Mouse (Mus musculus) heart, adult 2 months (tissue): Measurements from ENCODE around the gene Dph3. TPM values are rescaled to one million over a fixed set of nuclear protein-coding genes. Genes with fewer than 3 reads are reported as not detected.

Experiments used
- DNase-seq, 2 experiments: peaks; one replicate each; pipeline ENCODE4 v3.0.0; 2021
- H3K27ac ChIP-seq: fragments of 200-600 bp; 2 replicates; pipeline ENCODE4 v1.8.1; 2022
- H3K27me3 ChIP-seq: fragments of 200-500 bp; 2 replicates; pipeline ENCODE4 v1.6.1; 2012; ENCODE audit warnings: mild to moderate bottlenecking, low read length, inconsistent platforms, mixed read lengths; ENCODE audit not compliant: control insufficient read depth, insufficient read depth
- H3K36me3 ChIP-seq: fragments of 200-500 bp; 2 replicates; pipeline ENCODE4 v1.6.1; 2012; ENCODE audit warnings: low read length, inconsistent platforms; ENCODE audit not compliant: control insufficient read depth, insufficient read depth
- H3K4me1 ChIP-seq: fragments of 200-500 bp; 2 replicates; pipeline ENCODE4 v1.6.1; 2011; ENCODE audit warnings: low read length; ENCODE audit not compliant: control insufficient read depth, insufficient read depth
- H3K4me3 ChIP-seq: fragments of 200-600 bp; 2 replicates; pipeline ENCODE4 v1.8.1; 2022
- H3K79me2 ChIP-seq: fragments of 200-500 bp; replicated peaks from 2 replicates; pipeline ENCODE4 v1.6.1; 2012; ENCODE audit warnings: mild to moderate bottlenecking, inconsistent platforms, low read length, moderate library complexity, mixed read lengths; ENCODE audit not compliant: control insufficient read depth, insufficient read depth
- H3K9ac ChIP-seq: fragments of 200-500 bp; 2 replicates; pipeline ENCODE4 v1.6.1; 2012; ENCODE audit warnings: low read depth, mild to moderate bottlenecking, control low read depth, inconsistent platforms, low read length, mixed read lengths
- CTCF ChIP-seq: fragments of 200-600 bp; IDR thresholded peaks from 2 replicates; pipeline ENCODE4 v1.8.1; 2022; ENCODE audit warnings: antibody characterized with exemption, mild to moderate bottlenecking, moderate library complexity
- EP300 ChIP-seq: fragments of 200-500 bp; IDR thresholded peaks from 2 replicates; pipeline ENCODE4 v1.6.1; 2011; ENCODE audit warnings: low read depth, low read length, control low read depth; ENCODE audit not compliant: insufficient read depth
- POLR2A ChIP-seq: fragments of 200-500 bp; IDR thresholded peaks from 2 replicates; pipeline ENCODE4 v1.6.1; 2011; ENCODE audit warnings: mild to moderate bottlenecking, low read depth, low read length, control low read depth; ENCODE audit not compliant: insufficient read depth
- WGBS: fragments of 180-500 bp; shearing (Covaris S2); methylation state at CpG from one replicate; pipeline ENCODE4 v1.1.7; 2018; 5-methylcytosine and 5-hydroxymethylcytosine counted together
- intact Hi-C: fragments of 180-260 bp; cut with DNase I; formaldehyde crosslinking; loops from one replicate; pipeline ENCODE4 v1.15.1; 2025
- polyA plus RNA-seq: library from polyadenylated mRNA; depleted of rRNA; stranded (reverse); fragments of >200 nt; gene quantifications from 2 replicates; pipeline ENCODE4 v1.2.3, GENCODE M21; 2012; rRNA removed
- total RNA-seq, 2 experiments: library from RNA; stranded (reverse); gene quantifications; 2 replicates each; pipeline ENCODE4 v1.2.3; 2021

Gene Dph3
- total and polyA plus RNA-seq, 3 experiments, result 40.2 to 99.2 (median 81.7) TPM

- DNase-seq, result peak; percentile 68 to 69
- Histone ChIP-seq H3K27me3 (no peaks in the 10 kb centered on the region), H3K27ac (peak overlapping the region; percentile 24; the same call in 1 of the 2 replicates), H3K4me3 (peak overlapping the region; percentile 39), H3K9ac (peak overlapping the region; percentile 53), H3K36me3 (no peaks in the 10 kb centered on the region; the same call in 1 of the 2 replicates), H3K4me1 (peaks cover 15% of the 10 kb centered on the region), H3K79me2 (0 out of 2 replicates have a peak, but pooled peaks cover 2% of the 10 kb centered on the region)
- 6% methylated on average over 4 of the region's 4 CpGs for WGBS
- intact Hi-C loops, result loop anchor here (1.0 to 5.0 kb wide), 5 partner anchors 24 to 375 kb away; no protein-coding TSS in a partner anchor
- TF ChIP-seq CTCF, result peak; percentile 94
- 0 out of 2 replicates have a peak, but pooled peaks have one; percentile 30 for TF ChIP-seq POLR2A
- TF ChIP-seq EP300, result peak; percentile 98
Measured at GRCm38 (mm10) chr14:32032522-32032921, 53.0 kb downstream of the Dph3 start.

Other genes with a start within 250 kb of the Dph3 start
- 10 to 100 TPM; 10.1 to 18.1 TPM for gene Galnt15, start 56.7 kb downstream of the Dph3 start, total RNA-seq
- 11.2 and 14.6 TPM in 2 replicates for gene Galnt15, start 56.7 kb downstream of the Dph3 start, polyA plus RNA-seq
- gene Oxnad1, start 355 bp downstream of the Dph3 start, total RNA-seq, result 10 to 100 TPM; 49.5 to 54.9 TPM
- gene Oxnad1, start 355 bp downstream of the Dph3 start, polyA plus RNA-seq, result 53.9 and 92.7 TPM in 2 replicates
- gene Msmb, start 56.3 kb upstream of the Dph3 start, total RNA-seq, result not detected
- not detected in 2 replicates for gene Msmb, start 56.3 kb upstream of the Dph3 start, polyA plus RNA-seq
- 100 to 1,000 TPM; 135 to 196 TPM for gene Ncoa4, start 74.1 kb upstream of the Dph3 start, total RNA-seq
- gene Ncoa4, start 74.1 kb upstream of the Dph3 start, polyA plus RNA-seq, result 36.7 and 72.2 TPM in 2 replicates
- gene Timm23, start 116.2 kb upstream of the Dph3 start, total RNA-seq, result 100 to 1,000 TPM; 206 to 234 TPM
- 264 and 384 TPM in 2 replicates for gene Timm23, start 116.2 kb upstream of the Dph3 start, polyA plus RNA-seq
- gene Parg, start 116.2 kb upstream of the Dph3 start, total RNA-seq, result 10 to 100 TPM; 20.0 to 21.2 TPM
- 3.7 and 6.3 TPM in 2 replicates for gene Parg, start 116.2 kb upstream of the Dph3 start, polyA plus RNA-seq
- 10 to 100 TPM; 65.0 to 93.6 TPM for gene Ogdhl, start 236.3 kb upstream of the Dph3 start, total RNA-seq
- gene Ogdhl, start 236.3 kb upstream of the Dph3 start, polyA plus RNA-seq, result 110 and 129 TPM in 2 replicates